Mouse (Mus musculus): Measurements from ENCODE around the gene Apbb1ip.

DNA sequence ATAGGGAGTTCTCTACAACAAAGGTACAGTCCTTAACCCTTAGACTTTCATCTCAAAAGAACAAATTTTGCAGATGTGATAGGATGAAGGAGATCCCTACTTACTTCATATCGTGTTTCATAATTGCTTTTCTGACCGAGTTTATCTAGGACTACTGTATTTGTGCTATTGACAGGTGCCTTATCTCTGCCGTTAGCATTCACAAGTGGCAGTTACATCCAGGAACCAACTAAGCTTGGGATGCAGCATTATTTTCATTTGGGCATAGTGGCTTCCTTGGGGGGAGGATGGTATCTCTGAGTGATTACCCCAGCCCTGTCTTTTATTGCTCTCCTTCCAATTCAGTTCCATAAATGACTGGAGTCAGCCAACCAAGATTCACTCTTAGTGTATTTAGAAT, 8.2 kb downstream of the Apbb1ip start:
- TF ChIP-seq CTCF (IDR thresholded peaks at IDR 0.05; ENCODE audit: borderline replicate concordance, control insufficient read depth, extremely low read depth, insufficient read depth, low read length, poor library complexity) (no peak), POLR2A (IDR thresholded peaks at IDR 0.05; ENCODE audit: control insufficient read depth, extremely low read depth, insufficient read depth, low read length, poor library complexity) (no peak)
